Mouse (Mus musculus) megakaryocyte, adult 5-6 weeks (primary cell): Measurements from ENCODE around the gene E2f8. TPM values are rescaled to one million over a fixed set of nuclear protein-coding genes. Genes with fewer than 3 reads are reported as not detected.

Experiments used
- ATAC-seq: 2 replicates; pipeline ENCODE4 v1.8.0; 2016; ENCODE audit warnings: mild to moderate bottlenecking, inconsistent platforms; ENCODE audit not compliant: poor library complexity, severe bottlenecking
- total RNA-seq, 2 experiments: library from RNA; stranded (forward) in 1 of 2; stranded (reverse) in 1 of 2; fragments of 153-499, 151-499 nt in 1 of 2; fragments of 221-1000, 200-1000 nt in 1 of 2; gene quantifications; 2 replicates each; pipeline versions ENCODE4 v1.2.3 to v1.2.4; 2015 to 2017

Gene E2f8
- total RNA-seq, 2 experiments from 2014 or later: 40.6 to 129 TPM

DNA sequence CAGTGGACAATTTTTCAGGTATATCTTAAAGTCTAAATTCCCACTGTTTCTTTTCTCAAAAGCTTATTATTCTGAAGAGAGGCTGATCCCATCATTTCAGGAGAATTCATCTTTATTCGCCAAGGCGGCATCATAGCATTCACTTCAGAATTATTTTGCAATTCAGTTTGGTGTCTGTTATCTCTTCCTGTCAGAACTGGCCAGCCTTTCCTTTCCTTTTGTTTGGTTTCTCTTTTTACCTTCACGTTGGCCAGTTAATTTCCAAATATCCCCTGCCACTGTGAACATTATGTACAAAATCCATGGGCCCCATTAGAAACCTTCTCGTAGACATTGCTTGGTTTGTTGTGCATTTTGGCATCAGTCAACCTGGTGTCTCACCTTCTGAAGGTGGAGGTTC is 22.0 kb downstream of the E2f8 start:
- ATAC-seq: peak; percentile 27; the same call in 1 of the 2 replicates

DNA sequence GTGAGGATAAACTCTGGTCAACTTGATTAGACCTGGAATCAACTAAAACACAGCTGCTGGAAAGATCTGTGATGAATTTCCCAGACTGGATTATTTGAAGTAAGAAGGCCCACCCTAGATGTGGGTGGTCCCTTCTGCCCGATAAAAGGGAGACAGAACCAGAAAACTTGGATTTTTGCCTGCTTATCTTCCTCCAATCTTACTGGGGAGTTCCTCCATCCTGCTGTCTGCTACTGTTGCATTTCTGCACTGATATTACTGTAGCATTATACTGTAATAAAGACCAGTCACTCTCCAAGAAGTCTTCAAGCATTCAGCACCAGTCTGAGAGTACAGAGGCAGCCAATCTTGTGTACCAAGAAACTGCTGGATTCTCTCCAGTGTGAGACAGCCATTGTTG is 23.1 kb downstream of the E2f8 start:
- no peak for ATAC-seq

DNA sequence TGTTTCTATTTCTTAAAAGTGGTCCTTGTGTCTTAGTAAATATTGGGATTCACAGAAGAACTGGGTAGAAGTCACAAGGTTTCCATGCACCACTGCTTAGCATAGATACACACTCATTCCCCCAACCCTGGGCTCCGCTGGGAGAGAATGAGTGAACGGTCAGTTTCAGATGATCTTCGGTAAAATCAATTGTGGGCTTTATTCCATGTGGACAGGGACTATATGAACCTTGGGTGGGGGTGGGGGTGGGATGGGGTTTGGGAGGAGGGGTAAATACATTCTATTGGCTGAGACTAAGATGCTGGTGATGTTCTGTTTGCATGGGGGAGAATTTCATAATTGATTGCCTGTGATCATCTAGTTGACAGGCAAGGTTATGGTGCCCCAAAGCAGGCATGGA is 25.9 kb downstream of the E2f8 start:
- ATAC-seq: no peak

DNA sequence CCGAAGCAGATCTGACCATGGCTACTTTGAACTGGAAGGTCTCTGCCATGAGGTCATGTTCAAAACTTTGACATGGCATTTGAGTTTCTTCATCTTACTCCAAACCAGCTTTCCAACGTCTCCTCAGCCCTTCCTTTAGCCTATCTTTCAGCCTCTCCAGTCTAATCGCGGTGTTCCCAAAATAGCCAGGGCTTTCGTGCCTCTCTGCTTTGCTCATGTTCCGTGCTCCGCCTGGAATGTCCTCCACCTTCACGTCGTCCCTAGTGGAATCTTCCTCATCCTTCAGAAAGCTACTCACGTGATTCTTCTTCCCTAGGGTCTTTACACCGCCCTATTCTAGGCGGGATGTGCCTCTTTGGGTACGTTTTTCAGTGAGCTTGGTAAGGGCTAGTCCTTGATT is 27.9 kb downstream of the E2f8 start:
- ATAC-seq: no peak

DNA sequence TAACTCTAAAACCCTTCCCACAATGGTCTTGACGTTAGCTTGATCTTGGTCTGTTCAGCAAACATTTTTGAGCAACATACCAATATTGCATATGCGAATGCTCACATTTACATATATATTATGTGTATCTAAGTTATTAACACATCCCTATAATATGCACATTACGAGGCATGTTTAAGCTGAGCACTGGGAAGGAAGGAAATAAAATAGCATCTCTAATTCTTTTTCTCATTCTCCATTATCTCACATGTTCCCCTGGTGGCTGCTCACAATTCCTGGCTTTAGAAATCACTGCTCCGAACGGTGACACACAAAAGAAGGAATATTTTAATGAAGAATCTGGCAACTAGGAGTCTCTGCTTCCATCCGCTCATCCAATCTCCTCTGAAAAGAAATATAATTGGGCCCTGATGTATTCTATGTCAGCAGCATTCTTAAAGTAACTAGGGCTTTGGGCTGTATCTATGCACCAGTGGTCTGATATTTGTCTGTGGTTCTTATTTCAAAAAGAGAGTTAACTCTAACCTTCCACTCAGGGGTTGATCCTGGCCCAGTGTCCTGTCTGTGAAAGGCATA is 29.8 kb downstream of the E2f8 start:
- no peak for ATAC-seq

DNA sequence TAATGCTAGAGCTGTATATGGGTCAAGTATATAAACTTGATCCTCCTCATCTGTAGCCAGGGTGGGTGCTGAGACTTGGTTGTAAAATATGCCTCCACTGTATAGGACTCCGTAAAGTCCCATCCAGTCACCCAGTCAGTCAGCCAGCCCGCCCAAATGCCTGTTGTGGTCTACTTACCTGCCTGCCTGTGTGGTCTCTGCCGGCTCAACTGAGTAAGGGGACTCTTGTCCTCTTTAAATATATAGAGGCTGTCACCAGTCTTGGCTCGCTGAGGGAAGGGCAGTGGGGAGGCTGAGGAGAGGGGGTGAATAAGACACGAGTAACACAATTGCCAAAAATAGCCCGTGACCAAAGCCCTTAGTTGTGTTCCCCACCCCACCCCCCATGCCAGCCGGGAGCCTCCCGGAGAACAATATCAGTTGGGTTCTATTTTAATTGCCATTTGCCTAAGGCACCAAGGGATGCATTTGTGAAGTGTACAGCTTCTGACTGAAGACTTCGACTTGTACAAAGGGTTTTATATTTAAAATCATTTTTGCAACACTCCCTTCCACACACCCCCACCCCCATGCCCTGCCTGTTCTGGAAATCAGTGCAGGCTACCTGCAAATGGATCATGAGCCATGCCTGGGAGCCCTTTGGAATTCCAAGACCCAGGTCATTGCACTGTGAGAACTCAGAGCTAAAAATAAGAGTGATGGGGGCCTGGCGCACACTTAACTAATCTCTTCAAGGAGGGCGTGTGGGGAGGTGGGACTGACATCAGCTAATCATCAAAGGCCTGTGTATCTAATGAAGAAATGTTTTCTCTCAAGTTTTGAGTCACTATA is 33.4 kb downstream of the E2f8 start, which contains the start of gene Csrp3:
Gene Csrp3, minus strand, starts transcription at position 214 of the 831 bp plus-strand sequence.
- ATAC-seq: no peak

DNA sequence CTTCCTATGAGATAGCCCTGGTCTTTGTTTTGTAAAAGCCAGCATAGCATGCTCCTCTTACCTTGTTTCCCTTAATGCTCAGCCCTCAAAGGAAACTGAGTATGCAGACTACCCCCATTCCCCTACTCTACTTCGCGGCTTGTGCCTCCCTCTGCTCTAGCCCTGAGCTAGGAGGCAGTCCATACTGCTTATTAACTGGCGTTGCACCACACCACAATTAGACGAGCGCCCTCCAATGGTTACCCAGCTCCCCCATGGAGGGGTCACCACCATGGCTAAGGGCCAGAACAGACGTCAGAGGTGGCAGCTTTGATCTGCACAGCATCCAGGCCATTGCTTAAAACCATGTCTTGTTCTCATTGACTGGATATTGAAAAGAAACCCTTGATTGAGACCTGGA is 34.6 kb downstream of the E2f8 start:
- no peak for ATAC-seq

DNA sequence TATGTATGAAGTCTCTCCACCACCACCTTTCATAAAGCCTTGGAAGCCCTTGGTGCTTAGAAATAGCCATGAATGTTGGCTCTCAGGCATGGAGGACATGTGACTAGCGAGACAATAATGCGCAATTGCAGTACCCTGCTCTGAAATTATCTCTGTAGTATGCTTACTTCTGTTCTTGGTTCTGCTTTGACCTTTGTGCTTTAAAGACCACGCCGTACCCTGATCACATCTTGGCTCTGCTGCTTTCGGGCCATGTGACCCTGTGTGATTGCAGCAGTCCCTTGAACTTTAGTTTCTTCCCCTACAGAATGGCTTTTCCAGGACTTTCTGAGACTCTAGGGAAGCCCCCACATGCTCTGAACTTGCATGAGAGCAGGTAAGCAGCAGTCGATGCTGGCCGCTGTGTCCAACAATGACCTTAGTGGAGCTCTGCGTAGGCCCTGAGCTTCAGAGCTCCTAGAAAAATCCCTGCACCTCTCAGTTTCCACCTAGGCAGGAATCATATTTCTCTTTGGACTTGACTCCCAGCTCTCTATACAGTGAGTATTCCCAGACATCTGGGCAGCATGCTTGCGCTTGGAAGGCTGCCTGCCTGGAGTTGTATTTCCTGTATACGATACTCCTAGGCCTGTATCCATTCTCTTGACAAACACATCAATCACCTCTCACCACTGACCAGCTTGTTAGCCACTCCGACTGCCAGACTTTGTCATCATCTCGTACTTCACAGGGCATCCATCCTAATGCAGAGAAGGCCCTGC is 36.0 kb downstream of the E2f8 start:
- no peak for ATAC-seq

DNA sequence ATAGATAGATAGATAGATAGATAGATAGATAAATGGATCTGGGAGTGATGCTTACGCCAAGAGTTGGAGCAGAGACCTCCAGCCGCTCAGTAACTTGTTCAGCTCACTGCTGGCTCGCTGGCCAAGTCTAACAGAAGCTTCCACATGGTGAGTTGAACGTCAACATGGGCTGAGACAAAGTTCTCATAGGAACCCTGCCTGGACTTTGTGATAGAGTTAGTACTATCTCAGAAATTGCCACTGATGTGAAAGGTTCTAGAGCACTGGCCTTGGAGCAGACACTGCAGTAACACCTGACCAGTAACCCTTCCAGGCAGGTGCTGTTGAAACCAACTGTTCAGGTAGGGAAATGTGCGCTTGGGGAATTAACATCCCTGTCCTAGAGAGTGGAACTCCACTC is 37.9 kb downstream of the E2f8 start:
- no peak for ATAC-seq

DNA sequence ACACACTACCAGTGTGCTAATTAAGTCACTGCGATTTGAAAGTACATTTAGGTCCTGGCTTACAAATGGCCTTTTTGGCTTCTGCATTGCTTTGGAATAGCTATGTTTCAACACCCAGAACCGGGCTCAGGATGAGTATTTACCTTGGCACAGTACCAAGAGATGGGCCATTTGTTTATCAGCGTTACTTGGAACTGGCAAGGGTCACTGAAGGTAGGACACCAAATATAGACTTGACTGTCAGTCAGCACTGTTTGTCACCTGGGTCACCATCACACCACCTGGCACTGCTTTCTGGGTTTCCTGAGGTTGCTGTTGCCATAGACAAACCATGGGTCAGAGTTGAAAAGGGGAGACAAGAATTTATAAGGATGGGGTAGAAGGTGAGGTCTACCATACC is 39.0 kb downstream of the E2f8 start:
- no peak for ATAC-seq

DNA sequence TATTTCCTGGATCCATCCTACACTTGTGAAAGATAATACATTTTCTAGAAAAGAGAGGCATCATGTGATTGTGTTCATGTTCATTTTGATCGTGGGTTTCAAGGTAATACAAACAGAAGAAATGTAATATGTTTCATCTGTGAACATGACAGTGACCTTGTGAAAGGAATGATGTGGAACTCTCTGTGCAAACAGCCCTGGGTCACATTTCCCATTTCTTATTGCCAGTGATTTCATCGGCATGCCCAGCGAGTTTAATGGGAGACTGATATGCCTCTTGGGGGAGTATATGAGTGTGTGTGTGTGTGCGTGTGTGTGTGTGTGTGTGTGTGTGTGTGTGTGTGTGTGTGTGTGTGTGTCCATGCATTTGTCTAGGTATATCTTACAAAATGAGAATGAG is 39.9 kb downstream of the E2f8 start:
- no peak for ATAC-seq

DNA sequence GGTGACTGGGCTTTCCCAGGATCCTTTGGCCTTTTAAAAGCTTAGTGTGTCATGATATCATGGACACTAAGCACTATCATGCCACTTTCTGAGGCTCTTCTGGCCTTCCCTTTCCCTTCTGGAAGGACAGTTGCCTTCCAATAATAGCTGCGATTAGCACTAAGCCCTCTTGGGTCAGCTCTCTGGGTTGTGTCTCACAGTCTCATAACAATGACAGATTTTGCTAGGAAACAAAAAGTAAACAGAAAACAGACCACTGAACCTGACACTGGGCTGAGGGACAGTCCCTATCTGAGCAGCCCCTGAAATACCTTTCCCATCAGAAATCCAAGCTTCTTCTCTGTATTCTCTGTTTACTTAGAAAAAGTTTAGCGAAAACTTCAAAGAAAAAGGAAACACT is 40.9 kb downstream of the E2f8 start:
- ATAC-seq: no peak

DNA sequence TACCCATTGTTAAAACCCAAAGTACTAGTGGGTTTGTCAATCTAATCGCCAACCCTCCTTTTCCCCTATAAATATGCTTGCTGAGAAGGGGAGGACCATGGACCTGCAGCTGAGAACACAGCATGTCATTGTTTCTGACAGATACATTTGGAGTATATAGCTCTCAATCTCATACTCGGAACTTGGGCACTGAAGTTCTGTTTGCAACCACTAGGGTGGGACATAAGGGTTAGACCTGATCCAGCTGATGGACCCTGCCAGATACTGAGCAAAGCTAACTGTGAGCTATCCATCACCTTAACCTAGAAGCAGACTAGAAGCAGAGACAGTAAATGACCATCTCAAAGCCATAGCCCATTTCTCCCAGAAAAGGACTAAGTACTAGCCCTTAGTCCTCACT is 43.0 kb downstream of the E2f8 start:
- no peak for ATAC-seq

DNA sequence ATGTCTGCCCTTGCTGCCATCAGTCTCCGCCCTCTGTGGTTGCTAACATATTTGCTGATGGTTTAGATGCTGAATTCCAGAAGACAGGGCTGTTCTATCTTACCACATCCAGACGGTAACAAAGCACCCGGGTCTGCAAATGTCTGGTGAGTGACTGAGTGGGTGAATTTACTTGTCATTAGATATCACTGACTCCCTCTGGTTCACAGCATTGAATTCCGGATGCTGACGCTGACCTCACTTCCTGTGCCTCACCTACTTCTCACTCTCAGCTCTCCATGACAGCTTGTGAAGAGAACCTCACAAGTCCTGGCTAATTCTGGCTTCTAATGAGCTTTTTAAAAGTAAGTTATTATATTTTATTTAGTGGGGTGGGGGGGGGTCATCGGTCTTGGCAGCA is 44.4 kb downstream of the E2f8 start:
- ATAC-seq: peak; percentile 64

DNA sequence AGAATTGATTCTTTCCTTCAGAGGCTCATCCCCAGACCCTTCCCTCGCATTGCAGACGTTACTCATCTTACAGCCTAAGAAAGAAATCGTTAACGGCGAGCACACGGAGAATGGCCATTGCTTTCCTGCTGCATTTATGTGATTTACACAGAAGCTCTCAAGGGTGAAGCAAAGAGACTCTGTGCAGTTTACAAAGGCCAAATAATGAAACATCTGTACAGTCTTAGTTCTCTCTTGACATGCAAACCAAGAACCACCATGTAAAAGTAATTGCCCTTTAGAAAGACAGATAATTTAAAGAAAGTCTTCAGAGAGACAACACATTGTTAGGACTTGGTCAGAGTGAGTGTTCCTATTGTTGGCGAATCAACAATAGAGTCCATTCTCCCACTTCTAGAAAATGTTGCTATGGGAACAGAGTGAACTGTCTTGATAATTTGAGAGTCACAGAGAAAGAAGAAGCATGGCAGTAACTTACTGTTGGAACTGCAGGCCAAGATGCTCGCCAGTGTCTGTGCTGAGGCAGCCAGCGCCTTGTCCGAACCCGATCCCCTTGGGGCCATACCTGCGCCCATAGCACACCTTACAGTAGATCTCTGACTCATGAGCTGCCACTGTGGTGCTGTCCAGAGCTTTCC is 46.3 kb downstream of the E2f8 start:
- ATAC-seq: no peak

DNA sequence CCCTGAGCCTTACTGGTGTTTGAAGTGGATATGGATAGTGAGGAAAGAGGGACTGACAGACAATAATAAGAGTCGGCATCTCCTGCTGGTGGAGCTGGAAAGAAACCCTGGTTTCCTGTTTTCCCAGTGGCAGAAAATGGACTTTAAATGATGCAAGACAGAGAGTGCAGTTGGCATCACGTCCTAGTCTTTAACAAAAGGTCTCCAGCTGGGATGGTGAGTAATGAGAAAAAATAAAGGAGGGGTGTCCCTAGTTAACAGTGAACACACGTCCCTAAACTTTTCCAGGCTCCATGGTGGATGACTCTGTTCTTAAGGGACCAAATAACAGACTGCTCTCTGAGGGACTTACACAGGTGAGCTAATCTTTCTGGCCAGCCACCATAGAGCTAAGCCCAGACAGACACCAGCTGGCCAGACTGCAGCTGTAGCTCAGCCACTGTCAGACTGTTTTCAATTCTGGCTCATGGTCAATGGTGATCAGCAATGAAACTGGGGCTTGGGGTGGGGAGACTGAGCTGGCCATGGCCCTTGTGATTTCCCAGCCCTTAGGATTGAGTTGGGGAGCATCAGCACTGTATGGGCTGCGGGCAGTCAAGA is 46.9 kb downstream of the E2f8 start:
- no peak for ATAC-seq

DNA sequence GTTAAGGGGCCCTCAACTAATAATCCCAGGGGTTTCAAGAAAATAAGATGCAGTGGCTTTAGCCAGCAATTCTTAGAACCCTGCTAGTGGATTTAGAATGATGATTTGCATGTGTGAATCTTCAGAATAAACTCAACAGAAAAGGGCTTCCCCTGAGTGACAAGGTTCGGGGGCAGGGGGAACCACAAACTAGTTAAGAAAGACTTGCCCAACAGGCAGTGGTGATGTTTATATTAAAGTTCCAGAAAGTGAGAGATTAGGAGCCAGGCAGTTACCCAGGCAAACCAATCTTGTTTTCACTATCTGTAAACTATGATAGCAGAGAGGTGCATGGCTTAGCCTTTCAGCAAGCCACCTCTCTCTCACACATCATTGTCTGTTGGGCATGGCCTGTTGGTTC is 48.7 kb downstream of the E2f8 start:
- 0 out of 2 replicates have a peak, but pooled peaks have one; percentile 33 for ATAC-seq

DNA sequence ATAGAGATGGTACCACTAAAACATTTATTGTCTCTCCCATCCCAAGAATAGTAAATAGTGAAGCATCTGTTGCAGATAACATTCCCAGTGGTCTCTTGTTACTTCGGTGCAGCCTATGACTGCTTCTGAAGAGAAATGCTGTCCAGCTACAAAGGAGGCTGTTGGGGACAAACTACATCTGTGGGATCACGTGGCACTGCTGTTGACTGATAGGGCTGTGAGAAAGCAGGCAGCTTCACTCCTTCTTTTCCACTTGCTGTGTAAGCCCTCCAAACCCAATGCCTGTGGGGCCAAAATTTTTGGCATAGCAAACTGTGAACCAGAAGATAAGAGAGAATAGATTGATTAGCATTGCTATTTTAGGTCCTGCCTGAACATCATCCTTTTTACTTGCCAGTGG is 51.0 kb downstream of the E2f8 start:
- ATAC-seq: no peak

DNA sequence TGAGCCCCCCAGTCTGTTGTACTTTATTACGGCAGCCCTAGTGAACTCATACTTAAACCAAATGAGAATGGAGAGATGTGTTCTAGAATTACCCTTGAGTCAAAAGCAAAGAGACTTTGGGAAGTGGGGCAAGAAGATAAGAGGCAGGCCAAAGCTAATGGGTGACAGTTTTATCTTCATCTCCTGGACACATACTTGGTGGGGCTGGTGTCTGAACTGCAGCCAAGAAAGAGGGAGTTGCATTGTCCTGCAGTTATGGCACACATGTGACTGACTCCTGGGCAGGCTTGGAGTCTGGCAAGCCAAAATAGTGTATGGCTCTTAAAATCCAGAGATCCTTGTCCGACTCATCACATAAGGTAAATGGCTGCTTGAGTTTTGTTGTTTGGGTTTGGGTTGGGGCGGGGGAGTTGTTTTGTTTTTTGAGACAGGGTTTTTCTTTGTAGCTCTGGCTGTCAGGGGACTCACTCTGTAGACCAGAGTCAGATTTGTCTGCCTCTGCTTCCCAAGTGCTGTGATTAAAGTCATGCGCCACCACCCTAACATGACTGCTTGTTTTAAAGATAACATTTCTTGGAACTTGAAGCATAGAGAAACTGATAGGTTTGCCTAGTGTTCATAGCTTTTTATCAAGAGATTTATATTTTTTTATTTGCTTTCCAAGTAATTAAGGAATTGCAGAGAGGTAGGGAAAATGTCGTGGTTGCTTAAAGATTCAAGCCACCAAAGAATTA is 52.1 kb downstream of the E2f8 start:
- no peak for ATAC-seq

DNA sequence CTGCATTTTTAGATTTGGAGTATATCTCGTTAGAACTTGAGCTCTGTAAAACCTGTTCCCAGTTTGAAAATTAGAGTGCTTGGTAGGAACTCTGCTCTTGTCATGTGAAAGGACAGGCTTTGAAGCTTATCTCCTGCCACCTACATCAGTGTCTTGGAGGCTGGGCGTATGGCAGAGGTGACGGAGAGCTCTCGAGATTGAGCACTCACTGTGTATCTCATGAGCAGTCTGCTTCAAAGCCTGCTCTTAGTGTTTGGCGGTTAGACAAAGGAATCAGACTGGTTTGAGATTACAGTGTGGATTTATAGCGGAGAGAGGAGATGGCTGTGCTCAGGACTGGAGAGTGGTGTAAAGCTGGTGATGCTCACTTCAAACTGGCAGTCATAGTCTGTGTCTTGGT is 56.2 kb downstream of the E2f8 start:
- ATAC-seq: no peak
